Mouse (Mus musculus): ENCODE data around the gene Tmem212.

DNA sequence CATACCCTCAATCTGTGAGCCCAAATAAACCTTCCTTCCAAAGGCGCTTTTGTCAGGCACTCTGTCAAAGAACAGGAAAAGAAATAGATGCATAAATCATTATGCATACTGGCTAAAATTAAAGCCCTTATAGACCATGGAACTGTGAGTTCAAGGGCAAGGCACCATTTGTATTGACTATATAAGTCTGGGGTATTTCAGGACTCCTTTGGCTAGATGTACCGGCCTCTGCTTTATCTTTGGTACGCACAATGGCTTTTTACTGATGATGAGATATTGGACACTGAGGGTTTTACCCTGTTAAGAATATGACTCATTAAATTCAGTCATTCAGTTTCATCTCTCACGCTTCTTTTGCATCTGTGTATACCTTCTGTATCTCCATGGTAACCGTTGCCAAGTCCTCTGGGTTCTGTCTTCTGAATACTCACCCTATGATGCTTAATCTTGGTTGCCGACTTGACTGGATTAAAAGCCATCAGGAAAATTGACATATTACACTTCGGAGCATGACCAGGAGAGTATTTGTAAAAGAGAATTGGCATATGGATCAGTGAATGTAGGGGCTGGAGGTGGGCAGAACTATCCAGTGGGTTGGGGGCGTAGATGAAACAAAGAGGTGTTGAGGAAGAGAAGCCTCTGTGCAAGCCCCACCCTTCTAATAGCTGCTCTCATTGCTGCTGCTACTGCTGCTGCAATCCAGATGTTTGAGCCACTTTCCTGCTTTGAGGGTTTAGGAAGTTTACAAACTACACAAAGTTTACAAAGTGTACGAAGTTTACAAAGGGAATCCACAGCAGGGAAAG lies 22.7 kb downstream of the Tmem212 start:
- TF ChIP-seq ZNF384 (IDR thresholded peaks at IDR 0.05; ENCODE audit: low read depth, low read length) (no peak), ZC3H11A (IDR thresholded peaks at IDR 0.05; ENCODE audit: borderline replicate concordance, low read depth, low read length) (no peak), MAFK (IDR thresholded peaks at IDR 0.05; ENCODE audit: insufficient read depth, low read depth, low read length) (no peak)
